Mouse (Mus musculus): ENCODE data around the gene Cuedc1. TPM values are rescaled to one million over a fixed set of nuclear protein-coding genes. Genes with fewer than 3 reads are reported as not detected.
A peak's percentile ranks its signal among the peaks of the same experiment; 100 is the strongest.
"Not testable (repeated sequence)": the region's sequence is repeated elsewhere in the genome, so short reads cannot be mapped to it uniquely, and the experiment has no call there.

Cuedc1 gene
- polyA plus RNA-seq, 1 experiment = 62.4 TPM

DNA sequence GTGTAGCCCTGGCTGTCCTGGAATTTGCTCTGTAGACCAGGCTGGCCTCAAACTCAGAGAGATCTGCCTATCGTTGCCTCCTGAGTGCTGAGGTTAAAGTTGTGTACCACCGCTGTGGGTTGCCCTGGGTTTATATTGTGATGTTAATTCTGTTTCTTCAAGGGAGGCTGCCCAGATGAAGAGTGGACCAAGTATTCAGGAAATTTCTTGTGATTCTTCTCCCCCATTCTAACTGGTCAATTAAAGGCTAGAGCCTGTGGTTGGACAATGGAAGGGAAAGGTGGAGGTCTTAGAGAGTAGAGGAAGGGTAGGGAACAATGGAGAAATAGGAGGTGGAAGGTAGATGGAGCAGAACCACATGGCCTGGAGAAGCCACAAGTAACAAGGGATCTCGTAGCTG, 72.7 kb downstream of the Cuedc1 start:
- no peak for DNase-seq (ENCODE audit: low spot score)

DNA sequence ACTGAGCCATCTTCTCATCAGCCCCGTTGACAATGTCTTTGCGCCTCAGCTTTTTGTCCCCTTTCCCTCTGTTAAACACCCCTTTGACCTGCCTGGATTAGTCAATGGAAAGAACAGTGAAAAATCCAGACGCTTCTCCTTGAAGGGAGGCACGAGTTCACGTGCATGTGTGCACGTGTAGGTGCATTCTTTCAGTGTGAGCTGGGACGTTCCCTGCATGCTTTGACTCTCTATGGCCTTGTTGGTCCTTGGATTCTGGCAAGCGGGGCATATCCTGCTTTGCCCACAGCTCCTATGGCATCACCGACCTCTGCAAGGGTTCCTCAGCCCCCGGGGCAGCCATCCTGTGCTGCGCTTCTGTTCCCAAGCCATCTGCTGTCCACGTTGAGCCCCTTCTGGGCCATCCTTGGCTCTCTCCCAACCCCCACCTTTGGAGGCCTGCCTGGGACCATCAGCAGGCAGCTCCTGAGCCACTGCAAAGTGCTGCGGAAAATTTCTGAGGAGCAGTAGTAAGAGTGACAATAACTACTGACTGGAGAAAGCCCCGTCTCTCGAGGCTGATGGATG, 74.1 kb downstream of the Cuedc1 start:
- DNase-seq (ENCODE audit: low spot score) = no peak

GRCm38 (mm10) chr11:88172601-88173325, 74.9 kb downstream of the Cuedc1 start:
- no peak for DNase-seq (ENCODE audit: low spot score)

- no peak for DNase-seq (ENCODE audit: low spot score)
Observed at GRCm38 (mm10) chr11:88173386-88174025, 75.6 kb downstream of the Cuedc1 start.

DNA sequence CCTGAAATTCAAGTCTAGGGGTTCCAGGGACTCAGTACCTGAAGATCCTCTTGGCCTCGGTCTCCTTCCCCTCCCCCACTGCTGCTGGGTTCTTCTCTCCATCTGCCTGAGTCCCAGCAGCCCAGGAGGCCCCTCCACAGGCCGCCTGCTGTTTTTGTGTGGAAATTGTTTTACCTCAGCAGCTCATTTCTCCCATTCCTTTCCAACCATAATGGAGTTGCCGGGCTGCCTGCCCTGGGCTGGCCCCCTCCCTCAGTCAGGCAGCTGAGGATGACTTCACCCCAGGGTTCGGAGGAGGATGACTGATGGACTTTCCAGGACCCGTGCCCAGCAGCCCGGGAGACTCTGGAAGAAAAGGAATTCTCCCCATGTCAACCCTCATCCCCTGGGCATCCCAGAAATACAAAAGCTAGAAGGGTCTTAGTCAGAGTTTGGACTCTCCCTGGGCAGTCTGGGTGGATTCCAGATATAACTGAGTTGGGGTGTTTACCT, 82.7 kb downstream of the Cuedc1 start:
- DNase-seq (ENCODE audit: low spot score) = no peak

DNA sequence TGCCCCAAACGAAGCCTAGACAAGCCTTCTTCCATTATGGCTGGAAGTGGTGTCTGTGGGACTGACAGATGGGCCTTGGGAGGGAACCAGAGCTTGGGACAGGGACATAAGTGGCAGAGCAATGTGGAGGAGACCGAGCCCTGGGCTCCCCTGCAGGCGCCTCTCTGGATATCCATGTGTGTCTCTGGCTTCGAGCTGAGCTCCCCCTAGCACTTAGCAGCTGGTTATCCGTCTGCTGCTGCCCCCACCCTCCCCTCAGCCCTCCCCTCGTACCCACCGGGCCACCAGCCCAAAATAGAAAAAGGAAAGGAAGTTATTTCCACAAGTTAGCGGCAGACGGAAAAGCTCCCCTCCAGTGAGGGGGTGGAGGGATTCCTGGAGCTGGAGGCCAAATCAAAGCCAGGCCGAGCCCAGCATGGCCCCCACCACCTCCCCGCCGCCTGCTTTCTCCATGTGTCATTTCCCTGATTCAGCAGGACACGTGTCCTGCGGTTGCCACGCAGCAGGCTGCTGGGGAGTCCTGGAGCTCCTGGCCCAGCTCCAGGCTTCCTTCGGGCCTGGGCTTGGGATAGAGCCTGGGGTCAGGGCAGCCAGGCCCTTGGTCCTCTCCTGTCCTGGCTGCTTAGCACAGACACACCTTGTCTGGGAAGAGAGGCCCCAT, 83.2 kb downstream of the Cuedc1 start:
- DNase-seq (ENCODE audit: low spot score) = no peak

DNA sequence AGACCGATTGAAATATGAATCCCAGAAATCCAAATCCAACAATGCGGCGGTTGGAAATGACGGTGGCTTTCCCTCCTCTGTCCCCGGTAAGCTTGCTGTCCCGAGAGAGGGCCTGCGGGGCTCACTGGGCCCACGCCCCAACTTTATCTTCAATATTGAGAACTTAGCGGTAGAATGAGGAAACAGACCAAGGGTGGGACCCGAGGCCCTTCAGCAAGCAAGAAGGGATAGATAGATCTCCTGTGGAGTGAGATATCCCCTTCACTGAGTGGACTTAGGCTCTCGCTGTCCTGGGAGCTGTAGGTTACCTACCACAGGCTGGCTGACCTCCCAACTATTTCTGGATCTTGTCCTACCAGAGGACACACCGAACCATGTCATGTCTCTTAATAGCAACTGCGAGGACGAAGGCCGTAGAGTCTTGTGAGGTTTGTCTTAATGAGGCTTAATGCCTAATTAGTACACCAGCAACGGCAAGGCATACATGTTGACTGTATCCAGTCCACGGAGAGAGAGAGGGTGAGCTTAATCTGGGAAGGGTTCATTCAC, 86.8 kb downstream of the Cuedc1 start:
- no peak for DNase-seq (ENCODE audit: low spot score)

- DNase-seq (ENCODE audit: low spot score) = no peak
Observed at GRCm38 (mm10) chr11:88186078-88186946, 88.5 kb downstream of the Cuedc1 start.

GRCm38 (mm10) chr11:88186947-88187243, 89.0 kb downstream of the Cuedc1 start:
- no peak for DNase-seq (ENCODE audit: low spot score)

DNA sequence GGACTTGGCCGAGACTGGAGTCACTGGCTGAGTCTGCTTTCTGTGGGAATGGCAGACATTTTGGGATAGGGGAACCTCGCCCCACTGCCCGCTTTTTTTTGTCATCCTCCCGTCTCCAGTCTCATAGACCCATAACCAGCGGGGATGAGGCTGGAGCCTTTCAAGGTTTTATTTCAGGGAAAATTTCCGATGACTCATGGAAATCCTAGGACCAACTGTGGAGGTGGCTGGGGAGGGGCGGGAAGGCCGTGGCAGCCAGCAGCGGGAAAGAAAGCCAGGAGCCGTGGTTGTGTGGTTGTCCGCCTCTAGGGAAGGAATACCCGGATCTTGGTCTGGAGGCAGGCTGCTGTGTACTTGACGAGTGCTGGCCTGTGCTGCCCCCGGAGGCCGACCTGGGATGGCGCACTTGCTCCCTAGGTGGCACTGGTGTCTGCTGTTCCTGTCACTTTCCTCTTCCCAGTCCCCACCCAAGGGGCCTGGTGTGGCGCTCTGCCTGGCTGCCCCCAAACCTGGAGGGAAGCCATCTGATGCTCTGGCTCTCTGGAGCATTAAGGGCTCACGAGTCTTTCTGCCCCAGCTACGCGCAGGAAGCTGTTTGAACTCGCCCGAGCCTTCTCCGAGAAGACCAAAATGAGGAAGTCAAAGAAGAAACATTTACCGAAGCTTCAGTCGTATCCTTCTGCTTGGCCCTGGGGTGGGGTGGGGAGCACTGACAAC, 89.7 kb downstream of the Cuedc1 start:
- peak; percentile 72 for DNase-seq (ENCODE audit: low spot score)

GRCm38 (mm10) chr11:88188216-88188615, 90.4 kb downstream of the Cuedc1 start:
- DNase-seq (ENCODE audit: low spot score) = no peak

- no peak for DNase-seq (ENCODE audit: low spot score)
Observed at GRCm38 (mm10) chr11:88188635-88189034, 90.8 kb downstream of the Cuedc1 start.

DNA sequence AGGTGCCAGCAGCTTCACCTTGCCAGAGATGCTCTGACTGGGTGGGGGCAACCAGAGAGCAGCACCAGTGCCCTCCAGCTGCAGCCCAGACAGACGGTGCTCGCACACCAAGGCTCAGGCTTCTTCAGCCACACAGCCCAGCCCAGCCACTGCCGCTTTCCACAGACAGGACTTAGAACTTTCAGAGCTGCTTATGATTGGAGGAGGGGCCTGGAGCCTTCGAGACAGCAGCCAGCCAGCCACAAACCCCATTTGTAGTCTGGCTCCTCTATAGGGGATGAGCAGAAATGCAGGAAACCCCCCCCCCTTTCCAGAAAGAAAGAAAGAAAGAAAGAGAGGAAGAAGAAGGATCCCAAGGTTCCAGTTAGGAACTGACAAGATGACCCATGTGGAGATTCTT, 94.7 kb downstream of the Cuedc1 start:
- DNase-seq (ENCODE audit: low spot score) = no peak

GRCm38 (mm10) chr11:88193098-88193823, 95.4 kb downstream of the Cuedc1 start:
- DNase-seq (ENCODE audit: low spot score) = no peak

DNA sequence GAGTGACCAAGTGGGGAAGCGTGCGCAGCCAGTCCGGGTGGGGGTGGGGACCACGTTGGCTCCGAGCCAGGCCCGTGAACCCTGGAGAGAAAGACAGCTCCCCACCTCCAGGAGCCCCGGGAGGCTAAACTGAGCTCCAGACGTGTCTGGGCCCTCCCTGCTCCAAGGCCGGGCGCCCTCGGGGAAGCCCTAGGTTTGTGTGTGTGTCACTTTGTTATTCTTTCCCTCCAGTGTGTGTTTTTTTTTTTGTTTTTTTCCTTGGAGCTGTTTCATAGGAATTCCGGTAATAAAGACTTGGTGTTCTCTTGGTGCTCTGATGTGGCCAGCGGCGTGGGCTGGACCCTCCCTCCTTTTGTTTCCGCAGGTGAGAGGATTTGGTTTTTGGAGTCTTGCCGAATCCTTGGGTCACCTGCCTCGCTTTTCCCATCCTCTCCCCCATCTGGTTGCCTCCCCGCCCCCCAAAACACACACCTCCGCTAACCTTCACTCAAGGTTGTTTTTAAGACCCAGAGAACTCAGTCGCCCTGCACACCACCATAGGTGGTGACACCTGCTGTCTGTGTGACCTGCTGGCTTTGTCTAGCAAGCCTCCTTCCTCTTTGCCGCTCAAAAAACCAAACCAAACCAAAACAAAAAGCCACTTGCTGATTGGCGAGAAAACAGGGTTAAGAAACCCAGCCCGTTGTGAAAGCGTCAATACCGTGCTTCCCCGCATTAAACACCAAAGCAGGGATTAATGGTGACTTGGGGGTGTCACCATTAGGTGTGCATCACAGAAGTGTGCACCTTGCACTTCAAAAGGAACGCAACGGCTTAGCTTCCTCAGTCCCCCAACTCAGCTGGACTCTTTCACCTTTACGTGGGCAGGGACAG, 96.2 kb downstream of the Cuedc1 start:
- DNase-seq (ENCODE audit: low spot score) = peak; percentile 48

DNA sequence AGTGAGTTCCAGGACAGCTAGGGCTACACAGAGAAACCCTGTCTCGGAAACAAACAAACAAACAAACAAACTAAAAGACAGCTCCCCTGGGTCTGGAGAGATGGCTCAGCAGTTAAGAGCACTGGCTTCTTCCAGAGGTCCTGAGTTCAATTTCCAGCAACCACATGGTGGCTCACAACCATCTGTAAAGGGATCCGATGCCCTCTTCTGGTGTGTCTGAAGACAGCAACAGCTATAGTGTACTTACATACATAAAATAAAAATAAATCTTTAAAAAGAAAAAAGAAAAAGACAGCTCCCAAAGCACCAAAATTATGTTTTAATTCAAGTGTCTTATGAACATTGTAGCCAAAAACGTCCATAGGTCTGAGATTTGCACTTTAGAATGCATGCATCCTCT, 97.8 kb downstream of the Cuedc1 start:
- not testable (repeated sequence) for DNase-seq (ENCODE audit: low spot score)

GRCm38 (mm10) chr11:88197153-88197576, 99.3 kb downstream of the Cuedc1 start:
- DNase-seq (ENCODE audit: low spot score) = no peak

GRCm38 (mm10) chr11:88198223-88198622, 100.4 kb downstream of the Cuedc1 start:
- no peak for DNase-seq (ENCODE audit: low spot score)

DNA sequence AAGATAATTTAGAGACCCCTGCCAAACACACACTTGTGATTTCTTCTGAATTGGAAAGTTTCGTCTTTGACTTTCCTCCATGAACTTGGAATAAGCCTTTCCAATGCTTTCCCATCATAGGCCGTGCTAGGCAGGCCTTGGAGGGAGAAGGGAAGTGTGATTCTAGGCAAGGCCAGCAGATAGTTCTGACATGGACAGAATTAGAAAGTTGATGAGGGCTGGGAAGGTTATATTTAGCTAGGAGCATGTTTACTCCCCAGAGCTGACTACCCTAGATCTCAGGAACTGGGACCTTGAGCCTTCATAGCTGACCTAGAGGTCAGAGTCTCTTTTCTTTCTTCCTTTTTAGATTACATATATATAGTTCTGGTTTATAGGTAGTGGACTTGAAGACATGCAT, 103.3 kb downstream of the Cuedc1 start:
- DNase-seq (ENCODE audit: low spot score) = no peak

Data from urinary bladder, adult 2 months (tissue).